Mouse (Mus musculus) testis, adult 2 months (tissue): ENCODE results near the gene Olfr288.

Experiments used
- CTCF ChIP-seq: fragments of 200-500 bp; IDR thresholded peaks from 2 replicates; pipeline ENCODE4 v1.5.1; 2012; ENCODE audit warnings: low read depth, mild to moderate bottlenecking, inconsistent platforms, low read length, moderate library complexity; ENCODE audit not compliant: control insufficient read depth, insufficient read depth, insufficient replicate concordance
- POLR2A ChIP-seq: fragments of 200-500 bp; IDR thresholded peaks from 2 replicates; pipeline ENCODE4 v1.6.1; 2012; ENCODE audit warnings: low read depth, mild to moderate bottlenecking, inconsistent platforms, low read length, moderate library complexity; ENCODE audit not compliant: control insufficient read depth

DNA sequence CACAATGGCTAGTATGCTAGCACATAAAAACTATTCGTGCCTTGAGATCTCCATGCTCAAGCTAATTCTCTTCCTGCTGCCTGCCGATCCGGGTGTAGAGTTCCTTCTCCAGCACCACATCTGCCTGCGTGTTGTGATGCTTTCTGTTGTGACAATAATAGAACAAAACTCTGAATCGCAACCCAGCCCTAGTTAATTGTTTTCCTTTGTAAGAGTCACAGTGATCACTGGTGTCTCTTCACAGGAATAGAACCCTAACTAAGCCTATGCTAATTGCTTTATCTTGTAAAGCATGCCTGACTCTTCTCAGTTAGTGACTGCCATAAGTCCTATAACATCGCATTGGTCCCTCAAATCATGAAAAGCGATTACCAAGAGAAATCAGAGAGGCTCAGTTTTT is 30.8 kb upstream of the Olfr288 start:
- TF ChIP-seq CTCF (no peak), POLR2A (no peak)
